Mouse (Mus musculus) bone marrow macrophage, adult 2 months (primary cell): ENCODE results near the gene Frem1.

Experiments used
- CTCF ChIP-seq: IDR thresholded peaks from 2 replicates; pipeline ENCODE4 v1.5.1; 2012; ENCODE audit warnings: low read depth, mild to moderate bottlenecking, low read length, moderate library complexity
- POLR2A ChIP-seq: IDR thresholded peaks from 2 replicates; pipeline ENCODE4 v1.6.1; 2012; ENCODE audit warnings: mild to moderate bottlenecking, low read depth, low read length, borderline replicate concordance

- no peak for TF ChIP-seq CTCF
- no peak for TF ChIP-seq POLR2A
Observed at GRCm38 (mm10) chr4:82918625-82919024, 133.5 kb downstream of the Frem1 start.
